Mouse (Mus musculus) midbrain, postnatal 0 days (tissue): Measurements from ENCODE around the gene Dpf1. TPM values are rescaled to one million over a fixed set of nuclear protein-coding genes. Genes with fewer than 3 reads are reported as not detected.

ENCODE experiments used
- ATAC-seq: fragments of 200-750 bp; cut with Nextera tagmentation; 2 replicates; pipeline ENCODE4 v1.8.0; 2017; ENCODE audit warnings: moderate number of reproducible peaks, mild to moderate bottlenecking, moderate TSS enrichment, moderate library complexity; ENCODE audit not compliant: low FRiP score
- DNase-seq: peaks from one replicate; pipeline ENCODE4 v3.0.0-alpha.2; 2015; ENCODE audit warnings: low spot score
- H3K27ac ChIP-seq: fragments of 300-500 bp; sonication (generic); 2 replicates; pipeline ENCODE4 v1.5.1; 2014; ENCODE audit warnings: low read depth, mild to moderate bottlenecking, low read length, mixed read lengths
- H3K27me3 ChIP-seq: fragments of 300-500 bp; sonication (generic); 2 replicates; pipeline ENCODE4 v1.6.1; 2014; ENCODE audit warnings: low read length, control low read depth, mixed read lengths; ENCODE audit not compliant: insufficient read depth
- H3K36me3 ChIP-seq: fragments of 300-500 bp; sonication (generic); 2 replicates; pipeline ENCODE4 v1.6.1; 2014; ENCODE audit warnings: low read length, control low read depth, mixed read lengths; ENCODE audit not compliant: insufficient read depth
- H3K4me1 ChIP-seq: fragments of 300-500 bp; sonication (generic); 2 replicates; pipeline ENCODE4 v1.6.1; 2014; ENCODE audit warnings: mild to moderate bottlenecking, control low read depth, antibody characterized with exemption, low read length, mixed read lengths; ENCODE audit not compliant: insufficient read depth
- H3K4me2 ChIP-seq: fragments of 300-500 bp; sonication (generic); 2 replicates; pipeline ENCODE4 v1.6.1; 2014; ENCODE audit warnings: low read depth, mild to moderate bottlenecking, low read length, mixed read lengths; ENCODE audit not compliant: poor library complexity, severe bottlenecking
- H3K4me3 ChIP-seq: fragments of 300-500 bp; sonication (generic); 2 replicates; pipeline ENCODE4 v1.5.1; 2014; ENCODE audit warnings: low read depth, mild to moderate bottlenecking, low read length, moderate library complexity
- H3K9ac ChIP-seq: fragments of 300-500 bp; sonication (generic); replicated peaks from 2 replicates; pipeline ENCODE4 v1.6.1; 2014; ENCODE audit warnings: mild to moderate bottlenecking, low read length, moderate library complexity, mixed read lengths; ENCODE audit not compliant: poor library complexity, severe bottlenecking
- H3K9me3 ChIP-seq: fragments of 300-500 bp; sonication (generic); 2 replicates; pipeline ENCODE4 v1.6.1; 2016; ENCODE audit warnings: low read length, control low read depth
- CTCF ChIP-seq: IDR thresholded peaks from 2 replicates; pipeline ENCODE4 v1.5.1; 2016; ENCODE audit warnings: antibody characterized with exemption, mild to moderate bottlenecking
- WGBS: fragments of 180-500 bp; shearing (Covaris S2); extraction: QIAGEN DNeasy Blood & Tissue Kit; methylation state at CpG from one replicate; pipeline ENCODE4 v1.1.7; 2014; 5-methylcytosine and 5-hydroxymethylcytosine counted together
- polyA plus RNA-seq: library from polyadenylated mRNA; unstranded; fragments of >200 nt; fragmentation: Nextera tagmentation; extraction: Ambion mirVana; gene quantifications from 2 replicates; pipeline ENCODE4 v1.2.1, GENCODE M21; 2015
- total RNA-seq: library from RNA; depleted of rRNA; stranded (reverse); fragments of >200 nt; gene quantifications from 2 replicates; pipeline ENCODE4 v1.2.3, GENCODE M21; 2014

Gene Dpf1
- total and polyA plus RNA-seq, 2 experiments from 2014 or later, result 160 to 192 TPM

DNA sequence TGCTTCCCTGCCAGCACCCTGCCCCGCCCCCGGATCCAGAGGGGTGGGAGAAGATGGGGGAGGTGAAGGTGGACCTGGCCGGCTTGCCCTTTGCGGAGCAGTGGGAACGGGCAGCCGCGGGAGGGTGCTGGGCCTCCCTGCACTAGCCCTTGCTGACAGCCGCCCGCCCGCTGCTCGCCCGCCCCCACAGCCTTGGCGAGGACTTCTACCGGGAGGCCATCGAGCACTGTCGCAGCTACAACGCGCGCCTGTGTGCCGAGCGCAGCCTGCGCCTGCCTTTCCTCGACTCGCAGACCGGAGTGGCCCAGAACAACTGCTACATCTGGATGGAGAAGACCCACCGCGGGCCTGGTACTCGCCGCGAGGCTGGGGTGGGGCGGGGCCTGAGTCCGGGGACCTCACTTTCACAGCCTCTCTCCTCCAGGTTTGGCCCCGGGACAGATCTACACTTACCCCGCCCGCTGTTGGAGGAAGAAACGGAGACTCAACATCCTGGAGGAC, 5.5 kb downstream of the Dpf1 start:
- H3K4me3 ChIP-seq, result peak overlapping the region; percentile 82
- H3K9ac ChIP-seq, result peak overlapping the region; percentile 81
- H3K27ac ChIP-seq, result peak overlapping the region; percentile 78; the same call in 1 of the 2 replicates
- no peaks in the 10 kb centered on the region for H3K27me3 ChIP-seq
- DNase-seq (no peak), ATAC-seq (no peak)
- WGBS, result 1% methylated on average over 32 of the region's 36 CpGs
- peak overlapping the region; percentile 95 for H3K4me2 ChIP-seq
- H3K9me3 ChIP-seq, result no peaks in the 10 kb centered on the region
- peaks cover 9% of the 10 kb centered on the region; the same call in 1 of the 2 replicates for H3K36me3 ChIP-seq
- H3K4me1 ChIP-seq, result peaks cover 8% of the 10 kb centered on the region; the same call in 1 of the 2 replicates
- TF ChIP-seq CTCF, result no peak

DNA sequence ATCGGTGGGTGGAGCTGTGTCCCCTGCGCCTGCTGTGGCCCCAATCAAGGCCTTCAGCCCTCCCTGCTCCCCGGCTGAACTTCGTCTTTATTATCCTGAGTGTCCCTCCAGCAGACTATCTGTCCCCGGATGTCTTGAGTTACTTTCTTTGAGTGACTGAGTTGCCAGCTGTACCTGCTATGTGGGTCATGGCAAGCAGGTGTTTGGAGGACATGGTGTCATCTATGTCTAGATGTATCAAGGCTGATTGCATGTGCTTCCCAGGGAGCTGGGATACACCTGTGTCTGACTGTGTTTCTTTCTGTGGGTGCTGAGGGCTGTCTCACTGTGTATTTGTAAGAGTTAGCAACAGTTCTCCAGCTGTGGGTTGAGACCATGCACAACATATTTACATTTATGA, 6.0 kb downstream of the Dpf1 start:
- peaks cover 10% of the 10 kb centered on the region; the same call in 1 of the 2 replicates for H3K4me1 ChIP-seq

DNA sequence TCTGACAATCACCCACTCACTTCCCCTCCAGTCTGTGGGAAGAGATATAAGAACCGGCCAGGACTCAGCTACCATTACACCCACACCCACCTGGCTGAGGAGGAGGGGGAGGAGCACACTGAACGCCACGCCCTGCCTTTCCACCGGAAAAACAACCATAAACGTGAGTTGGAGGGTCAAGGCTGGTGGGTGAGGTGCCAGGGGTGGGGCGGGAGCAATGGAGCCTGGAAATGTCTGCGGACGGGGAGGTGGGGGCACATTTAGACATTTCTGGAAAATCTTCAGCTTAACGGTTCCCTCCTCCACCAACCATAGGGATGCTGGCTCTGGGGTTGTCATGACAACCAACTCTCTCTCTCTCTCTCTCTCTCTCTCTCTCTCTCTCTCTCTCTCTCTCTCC, 9.3 kb downstream of the Dpf1 start:
- H3K9ac ChIP-seq, result peak overlapping the region; percentile 2; the same call in 1 of the 2 replicates
- no peaks in the 10 kb centered on the region for H3K27me3 ChIP-seq
- H3K36me3 ChIP-seq, result peaks cover 14% of the 10 kb centered on the region; the same call in 1 of the 2 replicates
- TF ChIP-seq CTCF, result no peak
- H3K9me3 ChIP-seq, result no peaks in the 10 kb centered on the region
- WGBS, result 20% methylated on average over 9 of the region's 9 CpGs
- ATAC-seq, result no peak
- peak overlapping the region; percentile 23 for H3K4me2 ChIP-seq
- H3K4me1 ChIP-seq, result peaks cover 38% of the 10 kb centered on the region
- H3K27ac ChIP-seq, result peak overlapping the region; percentile 68
- no peak overlapping the region for H3K4me3 ChIP-seq
- peak; percentile 69 for DNase-seq

More for the DNA sequence above, 6.0 kb downstream of the Dpf1 start:
- Histone ChIP-seq H3K4me3 (peak overlapping the region; percentile 82), H3K27ac (peak overlapping the region; percentile 78; the same call in 1 of the 2 replicates), H3K9ac (peak overlapping the region; percentile 81), H3K4me2 (peak overlapping the region; percentile 95), H3K9me3 (no peaks in the 10 kb centered on the region), H3K36me3 (peaks cover 10% of the 10 kb centered on the region; the same call in 1 of the 2 replicates), H3K27me3 (no peaks in the 10 kb centered on the region)
- TF ChIP-seq CTCF, result no peak
- no peak for DNase-seq
- no peak for ATAC-seq
- WGBS, result 7% methylated on average over 5 of the region's 5 CpGs

DNA sequence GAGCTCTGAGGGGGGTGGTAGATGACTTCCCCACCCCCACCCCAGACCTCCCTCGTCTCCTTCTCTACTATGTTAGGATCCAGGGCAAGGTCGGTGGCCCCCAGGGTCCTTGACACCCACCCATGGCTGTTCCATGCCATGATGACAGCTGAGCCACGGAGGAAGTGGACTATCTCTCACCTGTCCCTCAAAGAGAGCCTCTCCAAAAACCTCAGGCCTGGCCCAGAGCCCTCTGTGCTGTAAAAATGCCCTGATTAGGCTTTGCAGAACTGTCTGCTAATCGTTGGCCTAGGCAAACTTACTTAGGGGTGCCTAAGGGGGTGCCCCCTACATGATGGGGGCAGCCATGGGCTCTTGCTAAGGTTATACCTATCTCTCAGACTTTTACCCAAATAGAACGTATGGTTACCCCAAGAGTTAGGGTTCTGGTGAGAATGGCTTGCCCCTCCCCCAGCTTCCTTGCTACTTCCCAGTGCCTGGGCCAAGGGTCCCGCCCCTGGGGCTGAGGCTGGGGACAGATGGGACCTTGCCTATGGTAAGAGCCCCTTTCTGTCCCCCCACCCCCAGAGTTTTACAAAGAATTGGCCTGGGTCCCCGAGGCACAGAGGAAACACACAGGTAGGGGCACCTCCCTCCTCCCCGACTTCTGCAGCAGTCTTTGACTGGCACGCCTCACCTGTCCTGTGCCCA, 10.0 kb downstream of the Dpf1 start:
- no peak for DNase-seq
- H3K36me3 ChIP-seq, result peaks cover 14% of the 10 kb centered on the region; the same call in 1 of the 2 replicates
- WGBS, result 46% methylated on average over 9 of the region's 9 CpGs
- no peak overlapping the region for H3K9ac ChIP-seq
- no peaks in the 10 kb centered on the region for H3K9me3 ChIP-seq
- no peaks in the 10 kb centered on the region for H3K27me3 ChIP-seq
- peaks cover 44% of the 10 kb centered on the region for H3K4me1 ChIP-seq
- H3K27ac ChIP-seq, result peak overlapping the region; percentile 69; the same call in 1 of the 2 replicates
- H3K4me3 ChIP-seq, result no peak overlapping the region
- H3K4me2 ChIP-seq, result peak overlapping the region; percentile 23; the same call in 1 of the 2 replicates
- no peak for ATAC-seq
- TF ChIP-seq CTCF, result no peak

DNA sequence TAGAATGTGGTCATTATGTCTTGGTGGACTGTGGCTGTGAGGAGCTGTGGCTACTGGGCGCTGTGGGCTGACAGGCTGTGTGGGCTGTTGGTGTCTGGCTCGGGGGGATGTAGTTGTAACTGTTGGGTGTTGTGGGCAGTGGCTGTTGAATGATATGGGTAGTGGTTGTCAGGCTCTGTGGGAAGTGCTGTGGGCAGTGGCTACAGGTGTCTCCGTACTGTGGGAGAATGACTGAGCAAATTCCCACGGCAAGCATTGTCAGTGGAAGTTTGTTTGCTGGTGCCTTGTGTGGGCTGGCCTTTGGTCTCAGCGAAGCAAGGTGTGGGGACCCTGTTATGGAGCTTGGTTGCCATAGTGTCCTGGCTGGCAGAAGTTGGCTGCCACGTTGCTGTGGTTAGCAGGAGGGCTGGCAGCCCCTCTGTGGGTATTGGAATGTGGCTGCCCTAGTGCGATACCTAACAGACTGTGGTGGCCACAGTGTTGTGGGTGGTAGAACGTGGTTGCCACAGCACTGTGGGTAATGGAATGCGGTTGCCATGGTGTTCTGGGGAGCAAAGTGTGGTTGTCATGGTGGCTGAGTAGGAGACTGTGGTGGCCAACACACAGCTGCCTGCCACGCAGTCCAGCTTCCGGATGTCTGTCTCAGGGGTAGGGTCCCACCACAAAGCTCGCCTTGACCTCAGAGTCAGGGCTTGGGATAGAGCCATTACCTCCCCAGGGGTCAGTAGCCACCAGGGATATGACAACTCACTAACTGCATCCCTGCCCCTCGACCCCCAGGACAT, 11.3 kb downstream of the Dpf1 start:
- H3K9ac ChIP-seq, result 0 out of 2 replicates have a peak overlapping the region, but pooled peaks have one; percentile 1

More for the DNA sequence above, 11.3 kb downstream of the Dpf1 start:
- 38% methylated on average over 13 of the region's 13 CpGs for WGBS
- no peak for TF ChIP-seq CTCF
- Histone ChIP-seq H3K4me3 (no peak overlapping the region), H3K9me3 (no peaks in the 10 kb centered on the region), H3K4me1 (peaks cover 51% of the 10 kb centered on the region), H3K36me3 (peaks cover 14% of the 10 kb centered on the region; the same call in 1 of the 2 replicates), H3K27me3 (no peaks in the 10 kb centered on the region), H3K27ac (peak overlapping the region; percentile 96), H3K4me2 (peak overlapping the region; percentile 31)
- DNase-seq, result peak; percentile 75
- peak; percentile 5; the same call in 1 of the 2 replicates for ATAC-seq
